Mouse (Mus musculus) T-helper 1 cell (primary cell): ENCODE measurements at regions not wholly inside any gene's neighbourhood (a gene's known extent, or its start where the extent isn't known, plus 50 kb on each side); places are given as distances from the start of the nearest gene placed in this dataset.

ENCODE experiments used
- in situ Hi-C: fragments of 300-600 bp; cut with MboI, MseI; formaldehyde crosslinking; loops from one replicate; pipeline ENCODE4 v1.15.1; 2025; ENCODE audit warnings: high pct_unique_total_duplicates

GRCm38 (mm10) chr13:44642361-44642760 is 86.9 kb upstream of the Jarid2 start:
- in situ Hi-C loops, result no loop called here

- in situ Hi-C loops, result no loop called here
These were observed 79.2 kb upstream of the Jarid2 start for GRCm38 (mm10) chr13:44650052-44650451.

GRCm38 (mm10) chr13:44651259-44652238 is 77.7 kb upstream of the Jarid2 start:
- in situ Hi-C loops, result no loop called here

GRCm38 (mm10) chr13:44657905-44658414 is 71.3 kb upstream of the Jarid2 start:
- in situ Hi-C loops, result no loop called here

GRCm38 (mm10) chr13:44659861-44660260 is 69.4 kb upstream of the Jarid2 start:
- in situ Hi-C loops, result no loop called here

- in situ Hi-C loops, result no loop called here
These were observed 66.2 kb upstream of the Jarid2 start for GRCm38 (mm10) chr13:44663062-44663461.

GRCm38 (mm10) chr13:44663730-44664129 is 65.5 kb upstream of the Jarid2 start:
- in situ Hi-C loops, result no loop called here

- in situ Hi-C loops, result no loop called here
These were observed 59.5 kb upstream of the Jarid2 start for GRCm38 (mm10) chr13:44669761-44670160.

- in situ Hi-C loops, result no loop called here
These were observed 55.8 kb upstream of the Jarid2 start for GRCm38 (mm10) chr13:44673337-44673966.

- in situ Hi-C loops, result no loop called here
These were observed 55.3 kb upstream of the Jarid2 start for GRCm38 (mm10) chr13:44673967-44674357.

GRCm38 (mm10) chr13:44674926-44675650 is 54.2 kb upstream of the Jarid2 start:
- in situ Hi-C loops, result loop anchor here (5.0 kb wide), 1 partner anchor 47 kb away; no protein-coding TSS in a partner anchor

- in situ Hi-C loops, result loop anchor here (5.0 kb wide), 1 partner anchor 46 kb away; no protein-coding TSS in a partner anchor
These were observed 53.2 kb upstream of the Jarid2 start for GRCm38 (mm10) chr13:44676041-44676440.

- in situ Hi-C loops, result loop anchor here (5.0 kb wide), 1 partner anchor 44 kb away; no protein-coding TSS in a partner anchor
These were observed 51.2 kb upstream of the Jarid2 start for GRCm38 (mm10) chr13:44678121-44678520.

- in situ Hi-C loops, result loop anchor here (5.0 kb wide), 1 partner anchor 43 kb away; no protein-coding TSS in a partner anchor
These were observed 49.8 kb upstream of the Jarid2 start for GRCm38 (mm10) chr13:44679457-44679856.
